Mouse (Mus musculus) regulatory T cell (primary cell): ENCODE measurements around the gene Ccdc174.

Experiments
- in situ Hi-C: fragments of 300-600 bp; cut with MboI, MseI; formaldehyde crosslinking; loops from one replicate; pipeline ENCODE4 v1.15.1; 2025; ENCODE audit warnings: high pct_unique_total_duplicates

Ccdc174 gene

GRCm38 (mm10) chr6:91877885-91878651, at the start of gene Ccdc174:
Gene Ccdc174, plus strand, starts transcription at chr6:91878053.
- in situ Hi-C loops, result no loop called here

- in situ Hi-C loops, result no loop called here
Measured at GRCm38 (mm10) chr6:91832863-91833440, 44.9 kb upstream of the Ccdc174 start.

GRCm38 (mm10) chr6:91839010-91839871, 38.6 kb upstream of the Ccdc174 start:
- in situ Hi-C loops, result no loop called here

GRCm38 (mm10) chr6:91842897-91843627, 34.8 kb upstream of the Ccdc174 start:
- in situ Hi-C loops, result no loop called here

- in situ Hi-C loops, result no loop called here
Measured at GRCm38 (mm10) chr6:91843628-91844153, 34.2 kb upstream of the Ccdc174 start.

GRCm38 (mm10) chr6:91852550-91852949, 25.3 kb upstream of the Ccdc174 start:
- in situ Hi-C loops, result no loop called here

GRCm38 (mm10) chr6:91858339-91858738, 19.5 kb upstream of the Ccdc174 start:
- in situ Hi-C loops, result no loop called here

GRCm38 (mm10) chr6:91862848-91863247, 15.0 kb upstream of the Ccdc174 start:
- in situ Hi-C loops, result no loop called here

GRCm38 (mm10) chr6:91864595-91864994, 13.3 kb upstream of the Ccdc174 start:
- in situ Hi-C loops, result no loop called here

- in situ Hi-C loops, result no loop called here
Measured at GRCm38 (mm10) chr6:91865601-91866000, 12.3 kb upstream of the Ccdc174 start.

GRCm38 (mm10) chr6:91868091-91868490, 9.8 kb upstream of the Ccdc174 start:
- in situ Hi-C loops, result no loop called here

- in situ Hi-C loops, result no loop called here
Measured at GRCm38 (mm10) chr6:91872781-91873180, 5.1 kb upstream of the Ccdc174 start.

- in situ Hi-C loops, result no loop called here
Measured at GRCm38 (mm10) chr6:91883859-91884258, 6.0 kb downstream of the Ccdc174 start.

GRCm38 (mm10) chr6:91889255-91889906, 11.5 kb downstream of the Ccdc174 start:
- in situ Hi-C loops, result no loop called here

GRCm38 (mm10) chr6:91890615-91891014, 12.8 kb downstream of the Ccdc174 start:
- in situ Hi-C loops, result loop anchor here (10.0 kb wide), 1 partner anchor 264 kb away; no protein-coding TSS in a partner anchor

GRCm38 (mm10) chr6:91891776-91892175, 13.9 kb downstream of the Ccdc174 start:
- in situ Hi-C loops, result loop anchor here (10.0 kb wide), 1 partner anchor 263 kb away; no protein-coding TSS in a partner anchor

GRCm38 (mm10) chr6:91896783-91897182, 18.9 kb downstream of the Ccdc174 start:
- in situ Hi-C loops, result loop anchor here (5.0 to 10.0 kb wide), 2 partner anchors 171 to 258 kb away; no protein-coding TSS in a partner anchor

GRCm38 (mm10) chr6:91901505-91901904, 23.7 kb downstream of the Ccdc174 start:
- in situ Hi-C loops, result loop anchor here (25.0 kb wide), 1 partner anchor 361 kb away; no protein-coding TSS in a partner anchor

GRCm38 (mm10) chr6:91902509-91902908, 24.7 kb downstream of the Ccdc174 start, which contains the start of gene 4930590J08Rik:
Gene 4930590J08Rik, plus strand, starts transcription at chr6:91902809.
- in situ Hi-C loops, result loop anchor here (25.0 kb wide), 1 partner anchor 360 kb away; no protein-coding TSS in a partner anchor

GRCm38 (mm10) chr6:91914011-91914410, 36.2 kb downstream of the Ccdc174 start:
- in situ Hi-C loops, result loop anchor here (25.0 kb wide), 1 partner anchor 348 kb away; no protein-coding TSS in a partner anchor
